Mouse (Mus musculus) embryonic facial prominence, embryonic 15.5 days (tissue): ENCODE results near the gene Gtf2ird1. TPM values are rescaled to one million over a fixed set of nuclear protein-coding genes. Genes with fewer than 3 reads are reported as not detected.

ENCODE experiments used
- ATAC-seq: fragments of 200-750 bp; cut with Nextera tagmentation; 2 replicates; pipeline ENCODE4 v1.8.0; 2017; ENCODE audit warnings: low read depth, moderate TSS enrichment; ENCODE audit not compliant: insufficient number of reproducible peaks, low FRiP score, low TSS enrichment
- H3K27ac ChIP-seq: fragments of 300-500 bp; sonication (generic); replicated peaks from 2 replicates; pipeline ENCODE4 v1.5.1; 2015; ENCODE audit warnings: mild to moderate bottlenecking, inconsistent platforms
- H3K27me3 ChIP-seq: fragments of 300-500 bp; sonication (generic); 2 replicates; pipeline ENCODE4 v1.6.1; 2015; ENCODE audit warnings: inconsistent platforms
- H3K36me3 ChIP-seq: fragments of 300-500 bp; sonication (generic); 2 replicates; pipeline ENCODE4 v1.6.1; 2015; ENCODE audit warnings: mild to moderate bottlenecking, inconsistent platforms
- H3K4me1 ChIP-seq: fragments of 300-500 bp; sonication (generic); 2 replicates; pipeline ENCODE4 v1.6.1; 2015; ENCODE audit warnings: inconsistent platforms
- H3K4me2 ChIP-seq: fragments of 300-500 bp; sonication (generic); replicated peaks from 2 replicates; pipeline ENCODE4 v1.6.1; 2015; ENCODE audit warnings: mild to moderate bottlenecking, inconsistent platforms
- H3K4me3 ChIP-seq: fragments of 300-500 bp; sonication (generic); replicated peaks from 2 replicates; pipeline ENCODE4 v1.5.1; 2015; ENCODE audit warnings: mild to moderate bottlenecking, inconsistent platforms
- H3K9ac ChIP-seq: fragments of 300-500 bp; sonication (generic); 2 replicates; pipeline ENCODE4 v1.6.1; 2015; ENCODE audit warnings: inconsistent platforms
- H3K9me3 ChIP-seq: fragments of 300-500 bp; sonication (generic); replicated peaks from 2 replicates; pipeline ENCODE4 v1.6.1; 2016; ENCODE audit warnings: inconsistent platforms
- WGBS: fragments of 180-500 bp; shearing (Covaris S2); methylation state at CpG from one replicate; pipeline ENCODE4 v1.1.7; 2015; 5-methylcytosine and 5-hydroxymethylcytosine counted together
- polyA plus RNA-seq: library from polyadenylated mRNA; unstranded; fragments of >200 nt; fragmentation: Nextera tagmentation; extraction: Ambion mirVana; gene quantifications from 2 replicates; pipeline ENCODE4 v1.2.1, GENCODE M21; 2015

Gene Gtf2ird1
- polyA plus RNA-seq, 1 experiment from 2014 or later = 123 TPM

GRCm38 (mm10) chr5:134409606-134410306 lies 46.8 kb downstream of the Gtf2ird1 start:
- no peak overlapping the region for H3K4me3 ChIP-seq
- 90% methylated on average over 6 of the region's 6 CpGs for WGBS
- no peak overlapping the region for H3K4me2 ChIP-seq
- ATAC-seq = 0 out of 2 replicates have a peak, but pooled peaks have one; percentile 45
- H3K27me3 ChIP-seq = no peaks in the 10 kb centered on the region
- no peak overlapping the region for H3K9ac ChIP-seq
- no peak overlapping the region for H3K27ac ChIP-seq
- H3K9me3 ChIP-seq = no peaks in the 10 kb centered on the region
- peaks cover 93% of the 10 kb centered on the region for H3K36me3 ChIP-seq
- no peaks in the 10 kb centered on the region; the same call in 1 of the 2 replicates for H3K4me1 ChIP-seq

GRCm38 (mm10) chr5:134408119-134408518 lies 48.4 kb downstream of the Gtf2ird1 start:
- Histone ChIP-seq H3K36me3 (peaks cover 96% of the 10 kb centered on the region), H3K4me1 (no peaks in the 10 kb centered on the region; the same call in 1 of the 2 replicates), H3K4me2 (no peak overlapping the region), H3K4me3 (no peak overlapping the region), H3K27ac (no peak overlapping the region), H3K9me3 (no peaks in the 10 kb centered on the region), H3K27me3 (no peaks in the 10 kb centered on the region), H3K9ac (no peak overlapping the region)
- no peak for ATAC-seq
- WGBS = 93% methylated on average over 5 of the region's 5 CpGs

GRCm38 (mm10) chr5:134401841-134402240 lies 54.7 kb downstream of the Gtf2ird1 start:
- WGBS = 94% methylated on average over 18 of the region's 18 CpGs
- no peaks in the 10 kb centered on the region for H3K9me3 ChIP-seq
- 0 out of 2 replicates have a peak, but pooled peaks cover 7% of the 10 kb centered on the region for H3K4me1 ChIP-seq
- peaks cover 98% of the 10 kb centered on the region for H3K36me3 ChIP-seq
- H3K9ac ChIP-seq = no peak overlapping the region
- no peak for ATAC-seq
- H3K27me3 ChIP-seq = no peaks in the 10 kb centered on the region
- no peak overlapping the region for H3K4me3 ChIP-seq
- no peak overlapping the region for H3K4me2 ChIP-seq
- H3K27ac ChIP-seq = no peak overlapping the region

- Histone ChIP-seq H3K36me3 (peaks cover 83% of the 10 kb centered on the region), H3K4me3 (no peak overlapping the region), H3K4me2 (no peak overlapping the region), H3K9me3 (no peaks in the 10 kb centered on the region), H3K27ac (no peak overlapping the region), H3K9ac (no peak overlapping the region), H3K27me3 (no peaks in the 10 kb centered on the region), H3K4me1 (peaks cover 31% of the 10 kb centered on the region)
- ATAC-seq = no peak
- 90% methylated on average over 15 of the region's 15 CpGs for WGBS
Measured at GRCm38 (mm10) chr5:134397434-134398163, 58.9 kb downstream of the Gtf2ird1 start.

GRCm38 (mm10) chr5:134396519-134396918 lies 60.0 kb downstream of the Gtf2ird1 start:
- H3K27ac ChIP-seq = peak overlapping the region; percentile 71

GRCm38 (mm10) chr5:134394624-134395023 lies 61.9 kb downstream of the Gtf2ird1 start:
- Histone ChIP-seq H3K27ac (peak overlapping the region; percentile 91), H3K4me1 (peaks cover 31% of the 10 kb centered on the region), H3K27me3 (no peaks in the 10 kb centered on the region), H3K4me3 (no peak overlapping the region), H3K9ac (no peak overlapping the region), H3K9me3 (no peaks in the 10 kb centered on the region), H3K4me2 (no peak overlapping the region), H3K36me3 (peaks cover 82% of the 10 kb centered on the region)
- ATAC-seq = peak; percentile 68
- WGBS = 21% methylated on average over 10 of the region's 10 CpGs

More at GRCm38 (mm10) chr5:134396519-134396918, 60.0 kb downstream of the Gtf2ird1 start:
- no peak for ATAC-seq
- Histone ChIP-seq H3K9ac (no peak overlapping the region), H3K4me3 (no peak overlapping the region), H3K27me3 (no peaks in the 10 kb centered on the region), H3K4me2 (no peak overlapping the region), H3K36me3 (peaks cover 82% of the 10 kb centered on the region), H3K9me3 (no peaks in the 10 kb centered on the region), H3K4me1 (peaks cover 31% of the 10 kb centered on the region)
- 42% methylated on average over 9 of the region's 9 CpGs for WGBS

- no peak overlapping the region for H3K4me2 ChIP-seq
- WGBS = 51% methylated on average over 6 of the region's 6 CpGs
- no peaks in the 10 kb centered on the region for H3K27me3 ChIP-seq
- H3K4me3 ChIP-seq = no peak overlapping the region
- H3K4me1 ChIP-seq = peaks cover 31% of the 10 kb centered on the region
- no peak overlapping the region for H3K9ac ChIP-seq
- H3K36me3 ChIP-seq = peaks cover 82% of the 10 kb centered on the region
- 0 out of 2 replicates have a peak, but pooled peaks have one; percentile 58 for ATAC-seq
- H3K27ac ChIP-seq = peak overlapping the region; percentile 91
- no peaks in the 10 kb centered on the region for H3K9me3 ChIP-seq
Measured at GRCm38 (mm10) chr5:134393624-134394023, 62.9 kb downstream of the Gtf2ird1 start.

GRCm38 (mm10) chr5:134385106-134385505 lies 71.4 kb downstream of the Gtf2ird1 start:
- no peak overlapping the region for H3K9ac ChIP-seq
- H3K4me2 ChIP-seq = no peak overlapping the region
- no peak overlapping the region for H3K4me3 ChIP-seq
- WGBS = 55% methylated on average over 2 of the region's 2 CpGs
- no peak for ATAC-seq
- H3K36me3 ChIP-seq = peaks cover 94% of the 10 kb centered on the region
- H3K4me1 ChIP-seq = no peaks in the 10 kb centered on the region
- H3K27me3 ChIP-seq = no peaks in the 10 kb centered on the region
- H3K9me3 ChIP-seq = no peaks in the 10 kb centered on the region
- no peak overlapping the region for H3K27ac ChIP-seq

GRCm38 (mm10) chr5:134375256-134375655 lies 81.3 kb downstream of the Gtf2ird1 start:
- Histone ChIP-seq H3K4me2 (no peak overlapping the region), H3K4me1 (no peaks in the 10 kb centered on the region), H3K36me3 (peaks cover 59% of the 10 kb centered on the region), H3K27ac (0 out of 2 replicates have a peak overlapping the region, but pooled peaks have one; percentile 34), H3K27me3 (no peaks in the 10 kb centered on the region), H3K9ac (no peak overlapping the region), H3K4me3 (no peak overlapping the region), H3K9me3 (no peaks in the 10 kb centered on the region)
- ATAC-seq = no peak
- 82% methylated on average over 1 of the region's 1 CpGs for WGBS

GRCm38 (mm10) chr5:134374546-134374945 lies 82.0 kb downstream of the Gtf2ird1 start:
- H3K4me3 ChIP-seq = no peak overlapping the region
- peaks cover 66% of the 10 kb centered on the region for H3K36me3 ChIP-seq
- no peak; the same call in 1 of the 2 replicates for ATAC-seq
- H3K27me3 ChIP-seq = no peaks in the 10 kb centered on the region
- no peaks in the 10 kb centered on the region for H3K4me1 ChIP-seq
- H3K9ac ChIP-seq = no peak overlapping the region
- H3K4me2 ChIP-seq = no peak overlapping the region
- H3K9me3 ChIP-seq = no peaks in the 10 kb centered on the region
- peak overlapping the region; percentile 72 for H3K27ac ChIP-seq

- Histone ChIP-seq H3K27me3 (no peaks in the 10 kb centered on the region), H3K27ac (peak overlapping the region; percentile 72), H3K36me3 (peaks cover 68% of the 10 kb centered on the region), H3K4me3 (no peak overlapping the region), H3K9ac (no peak overlapping the region), H3K4me1 (no peaks in the 10 kb centered on the region), H3K9me3 (no peaks in the 10 kb centered on the region), H3K4me2 (no peak overlapping the region)
- no peak for ATAC-seq
- WGBS = 69% methylated on average over 9 of the region's 9 CpGs
Measured at GRCm38 (mm10) chr5:134373912-134374488, 82.5 kb downstream of the Gtf2ird1 start.
